Mouse (Mus musculus) heart, adult 2 months (tissue): ENCODE measurements at regions not wholly inside any gene's neighbourhood (a gene's known extent, or its start where the extent isn't known, plus 50 kb on each side); places are given as distances from the start of the nearest gene placed in this dataset.

ENCODE experiments used
- DNase-seq, 2 experiments: peaks; one replicate each; pipeline ENCODE4 v3.0.0; 2021
- H3K27ac ChIP-seq: fragments of 200-600 bp; 2 replicates; pipeline ENCODE4 v1.8.1; 2022
- H3K27me3 ChIP-seq: fragments of 200-500 bp; 2 replicates; pipeline ENCODE4 v1.6.1; 2012; ENCODE audit warnings: mild to moderate bottlenecking, low read length, inconsistent platforms, mixed read lengths; ENCODE audit not compliant: control insufficient read depth, insufficient read depth
- H3K36me3 ChIP-seq: fragments of 200-500 bp; 2 replicates; pipeline ENCODE4 v1.6.1; 2012; ENCODE audit warnings: low read length, inconsistent platforms; ENCODE audit not compliant: control insufficient read depth, insufficient read depth
- H3K4me1 ChIP-seq: fragments of 200-500 bp; 2 replicates; pipeline ENCODE4 v1.6.1; 2011; ENCODE audit warnings: low read length; ENCODE audit not compliant: control insufficient read depth, insufficient read depth
- H3K4me3 ChIP-seq: fragments of 200-600 bp; 2 replicates; pipeline ENCODE4 v1.8.1; 2022
- H3K79me2 ChIP-seq: fragments of 200-500 bp; replicated peaks from 2 replicates; pipeline ENCODE4 v1.6.1; 2012; ENCODE audit warnings: mild to moderate bottlenecking, inconsistent platforms, low read length, moderate library complexity, mixed read lengths; ENCODE audit not compliant: control insufficient read depth, insufficient read depth
- H3K9ac ChIP-seq: fragments of 200-500 bp; 2 replicates; pipeline ENCODE4 v1.6.1; 2012; ENCODE audit warnings: low read depth, mild to moderate bottlenecking, control low read depth, inconsistent platforms, low read length, mixed read lengths
- CTCF ChIP-seq: fragments of 200-600 bp; IDR thresholded peaks from 2 replicates; pipeline ENCODE4 v1.8.1; 2022; ENCODE audit warnings: antibody characterized with exemption, mild to moderate bottlenecking, moderate library complexity
- EP300 ChIP-seq: fragments of 200-500 bp; IDR thresholded peaks from 2 replicates; pipeline ENCODE4 v1.6.1; 2011; ENCODE audit warnings: low read depth, low read length, control low read depth; ENCODE audit not compliant: insufficient read depth
- POLR2A ChIP-seq: fragments of 200-500 bp; IDR thresholded peaks from 2 replicates; pipeline ENCODE4 v1.6.1; 2011; ENCODE audit warnings: mild to moderate bottlenecking, low read depth, low read length, control low read depth; ENCODE audit not compliant: insufficient read depth
- WGBS: fragments of 180-500 bp; shearing (Covaris S2); methylation state at CpG from one replicate; pipeline ENCODE4 v1.1.7; 2018; 5-methylcytosine and 5-hydroxymethylcytosine counted together
- intact Hi-C: fragments of 180-260 bp; cut with DNase I; formaldehyde crosslinking; loops from one replicate; pipeline ENCODE4 v1.15.1; 2025

DNA sequence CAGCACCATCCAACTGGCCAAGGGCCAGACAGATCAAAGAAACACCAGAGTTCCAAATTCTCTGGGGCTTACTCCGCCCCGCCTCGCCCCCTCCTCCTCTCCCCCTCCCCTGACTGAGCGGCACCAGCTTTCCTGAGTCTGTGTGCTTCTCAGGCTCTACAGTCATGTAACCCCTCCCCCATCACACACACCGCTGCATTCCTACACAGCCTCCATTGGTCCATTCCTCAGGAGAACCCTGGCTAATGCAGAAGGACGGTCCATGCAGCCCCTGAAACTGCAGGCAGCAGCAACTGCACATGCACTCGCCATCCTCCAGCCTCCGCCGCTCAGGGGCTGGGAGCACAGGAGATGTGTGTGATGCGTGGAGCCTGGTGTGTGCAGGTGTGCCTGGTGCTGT lies 90.6 kb upstream of the Slc22a12 start:
- H3K27ac ChIP-seq, result no peak overlapping the region
- H3K27me3 ChIP-seq, result no peaks in the 10 kb centered on the region
- no peak overlapping the region for H3K9ac ChIP-seq
- DNase-seq, result no peak
- TF ChIP-seq POLR2A, result no peak
- TF ChIP-seq CTCF, result no peak
- TF ChIP-seq EP300, result no peak
- no peaks in the 10 kb centered on the region for H3K4me1 ChIP-seq
- intact Hi-C loops, result no loop called here
- whole genome bisulfite sequencing, result 55% methylated on average over 10 of the region's 10 CpGs
- no peak overlapping the region for H3K4me3 ChIP-seq
- no peaks in the 10 kb centered on the region for H3K79me2 ChIP-seq
- no peaks in the 10 kb centered on the region for H3K36me3 ChIP-seq

DNA sequence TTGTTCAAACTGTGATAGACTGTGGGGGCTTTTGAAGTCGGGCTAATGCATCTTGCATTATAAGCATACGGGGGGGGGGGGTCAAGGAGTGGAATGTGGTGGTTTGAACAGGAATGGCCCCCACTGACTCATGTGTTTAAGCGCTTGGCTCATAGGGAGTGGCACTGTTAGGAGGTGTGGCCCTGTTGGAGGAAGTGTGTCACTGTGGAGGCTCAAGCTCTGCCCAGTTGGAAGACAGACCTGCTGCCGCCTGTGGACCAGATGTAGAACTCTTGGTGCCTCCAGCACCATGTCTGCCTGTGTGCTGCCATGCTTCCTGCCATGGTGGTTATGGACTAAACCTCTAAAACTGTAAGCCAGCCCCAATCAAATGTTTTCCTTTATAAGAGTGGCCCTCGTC lies 89.0 kb upstream of the Slc22a12 start:
- Histone ChIP-seq H3K4me1 (no peaks in the 10 kb centered on the region), H3K4me3 (no peak overlapping the region), H3K27me3 (no peaks in the 10 kb centered on the region), H3K79me2 (no peaks in the 10 kb centered on the region), H3K9ac (no peak overlapping the region), H3K27ac (no peak overlapping the region), H3K36me3 (no peaks in the 10 kb centered on the region)
- 78% methylated on average over 5 of the region's 5 CpGs for WGBS
- no peak for TF ChIP-seq POLR2A
- TF ChIP-seq CTCF, result no peak
- TF ChIP-seq EP300, result no peak
- DNase-seq, result no peak
- intact Hi-C loops, result no loop called here

DNA sequence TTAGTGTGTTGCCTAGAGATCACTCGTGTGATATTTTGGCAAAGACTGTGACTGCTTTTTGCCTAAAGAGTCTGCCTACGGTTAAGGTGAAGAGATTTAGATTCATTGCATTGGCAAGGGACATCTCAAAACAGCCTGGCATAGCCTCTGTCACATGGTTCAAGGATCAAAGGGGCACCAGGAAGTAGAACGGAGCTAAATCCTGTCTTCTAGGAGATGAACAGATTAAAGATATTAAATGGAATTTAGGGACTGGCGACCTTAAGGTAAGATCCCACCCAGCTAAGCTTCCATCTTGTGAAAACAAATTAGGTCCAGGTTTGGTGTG lies 87.7 kb upstream of the Slc22a12 start:
- DNase-seq, result no peak
- Histone ChIP-seq H3K4me3 (no peak overlapping the region), H3K9ac (no peak overlapping the region), H3K36me3 (no peaks in the 10 kb centered on the region), H3K4me1 (no peaks in the 10 kb centered on the region), H3K27ac (no peak overlapping the region), H3K27me3 (no peaks in the 10 kb centered on the region), H3K79me2 (no peaks in the 10 kb centered on the region)
- WGBS, result 73% methylated on average over 4 of the region's 4 CpGs
- TF ChIP-seq POLR2A (no peak), EP300 (no peak), CTCF (no peak)
- intact Hi-C loops, result no loop called here

DNA sequence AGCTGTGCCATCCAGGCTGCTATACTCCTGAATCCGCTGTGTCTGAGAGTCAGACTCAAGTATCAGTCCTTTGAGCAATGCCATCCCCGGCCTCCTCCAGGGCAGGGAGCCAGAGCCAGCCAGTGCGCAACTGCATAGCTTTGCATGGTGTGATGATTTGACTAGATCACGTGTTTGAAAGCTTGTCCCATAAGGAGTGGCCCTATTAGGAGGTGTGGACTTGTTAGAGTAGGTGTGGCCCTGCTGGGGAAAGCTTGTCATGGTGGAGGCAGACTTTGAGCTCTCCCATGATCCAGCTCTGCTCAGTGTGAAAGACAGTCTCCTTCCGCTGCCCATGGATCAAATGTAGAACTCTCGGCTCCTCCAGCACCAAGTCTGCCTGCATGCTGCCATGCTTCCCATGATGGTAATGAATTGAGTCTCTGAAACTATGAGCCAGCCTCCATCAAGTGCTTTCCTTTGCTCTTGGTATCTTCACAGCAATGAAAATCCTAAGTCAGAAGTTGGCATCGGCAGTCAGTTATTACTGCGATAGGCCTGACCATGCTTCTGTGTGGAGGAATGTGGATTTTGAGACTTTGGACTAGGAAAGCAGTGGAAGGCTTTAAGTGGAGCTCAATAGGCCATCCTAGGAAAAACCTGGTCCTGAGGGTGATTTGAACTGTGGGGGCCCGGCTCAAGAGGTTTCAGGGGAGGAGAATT lies 87.2 kb upstream of the Slc22a12 start:
- Histone ChIP-seq H3K4me1 (no peaks in the 10 kb centered on the region), H3K27me3 (no peaks in the 10 kb centered on the region), H3K27ac (no peak overlapping the region), H3K9ac (no peak overlapping the region), H3K4me3 (no peak overlapping the region), H3K36me3 (no peaks in the 10 kb centered on the region), H3K79me2 (no peaks in the 10 kb centered on the region)
- intact Hi-C loops, result no loop called here
- DNase-seq, result no peak
- WGBS, result 80% methylated on average over 9 of the region's 9 CpGs
- TF ChIP-seq CTCF, result no peak
- TF ChIP-seq POLR2A, result no peak
- TF ChIP-seq EP300, result no peak

DNA sequence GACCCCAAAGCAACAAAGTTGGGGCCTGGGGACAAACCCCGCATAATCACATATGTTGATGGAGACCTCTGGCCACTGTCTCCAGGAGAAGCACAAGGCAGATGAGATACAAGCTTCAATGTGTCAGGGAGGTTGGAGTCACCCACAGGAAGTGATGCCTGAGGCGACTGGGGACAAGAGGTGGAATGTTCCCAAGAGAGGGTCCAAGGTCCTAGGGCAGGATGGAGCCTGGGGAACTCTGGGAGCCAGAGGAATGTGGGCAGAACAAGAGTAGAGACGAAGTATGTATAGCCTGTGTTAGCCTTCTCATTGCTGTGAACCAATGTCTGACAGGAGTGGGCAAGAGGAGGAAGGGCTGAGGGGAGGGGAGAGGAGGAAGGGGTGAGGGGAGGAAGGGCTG lies 82.7 kb upstream of the Slc22a12 start:
- intact Hi-C loops, result no loop called here
- DNase-seq, result no peak
- whole genome bisulfite sequencing, result 37% methylated on average over 3 of the region's 3 CpGs
- Histone ChIP-seq H3K36me3 (no peaks in the 10 kb centered on the region), H3K27ac (no peak overlapping the region), H3K4me3 (no peak overlapping the region), H3K4me1 (no peaks in the 10 kb centered on the region), H3K9ac (no peak overlapping the region), H3K79me2 (no peaks in the 10 kb centered on the region), H3K27me3 (no peaks in the 10 kb centered on the region; the same call in 1 of the 2 replicates)
- TF ChIP-seq CTCF (no peak), EP300 (no peak), POLR2A (no peak)

DNA sequence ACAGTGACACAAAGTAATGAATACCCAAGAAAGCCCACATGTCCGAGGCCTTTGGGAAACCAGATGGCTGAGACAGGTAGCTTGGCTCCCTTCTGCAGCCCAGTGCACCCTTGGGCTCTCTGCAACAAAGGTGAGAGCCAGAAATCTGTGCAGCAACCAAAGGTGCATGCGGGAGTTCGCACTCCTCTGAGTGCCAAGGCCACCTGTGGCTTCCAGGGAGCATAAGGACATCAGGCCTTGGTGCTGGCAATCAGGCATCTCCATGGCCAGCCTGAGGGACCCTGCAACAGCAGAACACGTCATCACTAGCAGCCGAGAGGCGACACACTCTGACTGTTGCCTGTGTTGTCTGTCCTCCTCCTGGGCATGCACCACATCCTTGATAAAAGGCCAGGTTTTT lies 78.2 kb upstream of the Slc22a12 start:
- 75% methylated on average over 6 of the region's 6 CpGs for WGBS
- Histone ChIP-seq H3K79me2 (no peaks in the 10 kb centered on the region), H3K4me1 (no peaks in the 10 kb centered on the region), H3K36me3 (no peaks in the 10 kb centered on the region), H3K27ac (no peak overlapping the region), H3K9ac (no peak overlapping the region), H3K4me3 (no peak overlapping the region), H3K27me3 (no peaks in the 10 kb centered on the region; the same call in 1 of the 2 replicates)
- intact Hi-C loops, result no loop called here
- TF ChIP-seq CTCF (no peak), EP300 (no peak), POLR2A (no peak)
- no peak for DNase-seq
